Mouse (Mus musculus) left cerebral cortex, adult 11 months (tissue): Measurements from ENCODE around the gene Zmynd10.
"Not testable (repeated sequence)": the region's sequence is repeated elsewhere in the genome, so short reads cannot be mapped to it uniquely, and the experiment has no call there.

ENCODE experiments used
- DNase-seq: peaks from one replicate; pipeline ENCODE4 v3.0.0; 2022; ENCODE audit warnings: low spot score

The Zmynd10 gene

DNA sequence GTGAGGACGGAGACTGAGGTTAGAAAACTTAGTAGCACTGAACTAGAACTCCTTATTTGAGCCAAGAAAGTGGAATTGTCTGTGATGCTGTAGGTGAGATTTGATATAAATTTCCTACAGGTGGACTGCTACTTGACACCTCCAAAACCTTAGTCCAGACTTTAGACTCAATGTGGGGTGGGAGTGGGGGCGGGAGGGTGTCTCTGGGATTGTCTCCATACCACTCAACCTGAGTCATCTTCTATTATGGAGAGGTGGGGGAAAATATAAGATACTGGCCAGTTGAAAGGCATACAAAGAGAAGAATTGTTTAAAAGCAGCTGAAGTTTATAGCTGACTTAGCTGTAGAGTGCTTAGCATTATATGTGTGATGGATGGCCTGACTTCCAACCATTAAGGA, 8.6 kb downstream of the Zmynd10 start:
- no peak for DNase-seq

DNA sequence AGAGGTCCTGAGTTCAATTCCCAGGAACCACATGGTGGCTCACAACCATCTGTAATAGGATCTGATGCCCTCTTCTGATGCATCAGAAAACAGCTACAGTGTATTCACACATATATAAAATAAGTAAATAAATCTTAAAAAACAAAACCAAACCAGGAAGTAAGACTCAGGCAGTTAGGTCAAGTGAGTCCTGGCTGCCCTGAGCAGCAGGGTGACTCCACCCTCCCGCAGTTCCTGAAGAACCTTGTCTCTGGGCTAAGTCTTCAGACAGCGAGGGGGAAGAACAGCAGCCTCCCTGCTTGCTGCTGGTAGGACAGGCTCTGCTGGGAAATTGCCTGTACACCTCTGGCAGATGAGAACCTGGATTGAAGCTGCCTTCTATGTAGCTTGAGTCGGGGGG, 9.2 kb downstream of the Zmynd10 start:
- no peak for DNase-seq

GRCm38 (mm10) chr9:107563029-107563581, 16.0 kb downstream of the Zmynd10 start, which contains the start of gene Tusc2:
Gene Tusc2, plus strand, starts transcription at chr9:107563255.
- peak; percentile 95 for DNase-seq

DNA sequence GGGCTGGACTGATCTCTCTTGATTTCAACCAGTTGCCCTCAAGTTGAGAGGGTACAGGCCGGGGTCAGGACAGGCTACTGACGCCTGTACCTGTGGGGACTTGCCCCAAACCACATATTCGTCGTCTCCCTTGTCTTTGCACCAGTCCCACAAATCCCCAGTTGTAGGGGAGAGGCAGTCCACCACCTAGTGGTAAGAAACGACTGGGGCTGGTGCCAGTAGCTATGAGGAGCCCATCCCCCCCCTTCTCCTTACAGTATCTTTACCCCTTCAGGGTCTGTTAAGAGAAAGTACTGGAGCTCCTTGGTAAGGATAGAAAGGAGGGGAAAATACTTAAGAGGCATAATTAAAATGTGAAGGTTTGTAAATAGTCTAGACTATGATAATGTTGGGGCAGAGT, 18.5 kb downstream of the Zmynd10 start:
- not testable (repeated sequence) for DNase-seq

DNA sequence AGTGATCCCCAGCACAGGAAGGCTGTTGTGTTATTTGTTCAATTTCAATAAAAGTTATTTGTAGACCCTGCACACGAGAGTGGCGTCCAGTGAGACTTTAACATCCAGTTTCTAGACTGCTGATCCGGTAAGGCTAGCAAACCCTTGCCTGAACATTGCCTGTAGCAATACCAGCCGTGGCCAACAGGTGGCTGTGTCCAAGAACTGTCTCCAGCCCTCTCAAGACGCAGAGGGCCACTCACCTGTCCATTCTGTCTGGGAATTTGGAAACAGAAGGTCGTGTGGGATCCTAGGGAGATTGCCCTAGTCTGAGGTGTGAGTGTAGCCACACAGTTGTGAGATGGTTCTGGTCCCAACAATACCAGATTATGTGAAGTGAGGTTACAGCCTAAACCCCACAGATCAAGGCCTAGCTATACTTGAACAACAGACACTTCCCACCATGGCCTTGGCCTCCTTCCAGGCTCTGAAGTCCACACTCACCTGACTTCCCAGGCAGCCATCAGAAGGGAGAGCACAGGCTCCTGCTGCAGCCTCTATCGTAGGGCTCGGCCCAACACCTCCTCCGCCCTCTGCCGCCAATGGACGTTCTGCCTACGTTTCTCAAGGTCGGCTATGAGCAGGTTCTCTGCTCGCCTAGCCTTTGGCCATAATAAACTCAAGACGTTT, 19.1 kb downstream of the Zmynd10 start:
- no peak for DNase-seq

DNA sequence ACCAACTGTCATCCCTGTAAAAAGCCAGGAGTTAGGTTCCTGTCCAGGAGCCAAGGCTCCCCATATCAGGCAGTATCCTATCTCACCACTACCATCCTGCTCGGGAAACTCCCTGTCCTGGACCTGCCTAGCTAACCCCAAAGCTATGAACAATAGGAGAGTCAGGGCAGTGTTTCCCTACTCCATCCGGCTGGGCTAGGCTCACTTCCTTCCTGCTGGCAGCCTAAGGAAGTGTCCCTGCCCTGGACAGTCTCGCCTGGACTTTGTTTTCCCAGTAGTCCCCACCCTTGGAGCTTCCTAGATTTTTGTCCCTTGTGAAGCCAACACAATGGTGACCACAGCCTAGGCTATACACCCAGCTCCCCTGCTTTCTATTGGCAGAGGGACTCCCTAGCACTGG, 19.8 kb downstream of the Zmynd10 start:
- no peak for DNase-seq

DNA sequence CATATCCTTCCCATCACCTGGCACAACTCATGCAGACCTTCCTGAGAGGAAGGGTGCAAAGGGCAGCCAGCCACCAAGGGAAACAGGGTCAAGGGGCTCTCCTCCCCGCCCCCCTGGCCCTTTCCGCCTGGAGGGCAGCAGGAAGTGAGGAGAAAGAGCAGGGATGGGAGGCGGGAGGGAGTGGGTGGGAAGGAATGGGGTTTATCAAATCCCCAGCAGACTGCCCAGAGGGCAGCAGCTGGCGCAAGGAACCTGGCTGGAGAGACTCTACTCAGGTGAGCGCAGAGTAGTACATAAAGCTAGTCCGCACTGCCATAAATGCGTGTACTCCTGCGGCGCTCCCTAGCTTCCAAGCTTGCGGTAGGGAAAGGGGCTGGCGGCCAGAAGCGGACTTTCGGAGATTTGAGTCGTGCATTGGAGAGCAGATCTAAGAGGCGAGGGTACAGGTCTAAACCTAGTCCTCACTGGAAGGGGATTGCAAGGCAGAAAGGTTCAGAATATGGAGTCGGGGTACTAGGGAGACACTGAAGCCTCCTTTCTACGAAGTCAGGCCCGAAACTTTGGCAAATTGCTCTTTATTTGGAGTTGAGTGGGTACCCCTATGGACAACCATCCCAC, 20.7 kb downstream of the Zmynd10 start, which contains the start of gene Hyal2:
Gene Hyal2 (plus strand): TSS at position 244 of the 618 bp plus-strand sequence.
- DNase-seq = no peak

DNA sequence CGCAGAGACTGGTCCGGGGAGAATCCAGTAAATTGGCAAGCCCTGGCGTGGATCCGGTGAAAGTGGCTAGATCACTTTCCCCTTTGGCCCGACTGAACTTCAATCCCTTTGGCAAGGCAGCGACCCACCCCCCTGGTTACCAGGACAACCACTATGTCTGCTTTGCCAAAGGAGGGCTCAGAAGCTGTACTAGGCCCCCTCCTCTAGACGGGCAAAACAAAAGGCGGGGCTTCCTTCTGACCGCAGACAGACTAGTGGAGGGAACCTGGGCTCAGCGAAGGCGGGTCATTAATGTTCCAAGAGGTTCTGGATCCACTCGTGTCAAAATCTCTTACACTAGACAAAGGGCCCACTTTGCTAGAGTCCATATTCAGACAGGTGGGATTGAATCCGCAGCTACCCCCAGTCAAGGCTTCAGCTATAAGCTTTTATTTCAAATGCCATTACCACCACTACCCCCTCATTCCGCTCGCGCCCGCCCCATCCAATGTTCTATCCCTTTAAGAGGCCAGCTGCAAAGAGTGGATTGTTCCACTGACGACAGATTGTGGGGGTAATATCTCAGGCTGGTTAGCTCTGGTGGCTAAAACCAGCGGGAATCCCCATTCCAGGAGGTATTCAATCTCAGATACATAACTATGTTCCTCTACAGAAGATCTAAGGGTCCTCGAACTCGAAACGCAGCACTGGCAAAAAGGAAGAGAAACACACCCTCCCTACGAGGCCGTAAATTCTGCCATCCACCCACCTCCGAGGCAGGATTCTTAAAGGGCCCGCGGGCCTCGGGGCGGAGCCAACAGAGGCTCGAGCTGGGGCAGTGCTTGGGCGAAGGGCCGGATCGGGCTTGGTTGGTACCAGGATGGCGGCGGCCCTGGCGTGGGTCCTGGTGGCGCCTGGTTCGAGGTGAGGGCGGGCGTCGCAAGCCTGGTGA, 21.5 kb downstream of the Zmynd10 start:
- no peak for DNase-seq

GRCm38 (mm10) chr9:107569270-107569669, 22.2 kb downstream of the Zmynd10 start:
- DNase-seq = no peak

DNA sequence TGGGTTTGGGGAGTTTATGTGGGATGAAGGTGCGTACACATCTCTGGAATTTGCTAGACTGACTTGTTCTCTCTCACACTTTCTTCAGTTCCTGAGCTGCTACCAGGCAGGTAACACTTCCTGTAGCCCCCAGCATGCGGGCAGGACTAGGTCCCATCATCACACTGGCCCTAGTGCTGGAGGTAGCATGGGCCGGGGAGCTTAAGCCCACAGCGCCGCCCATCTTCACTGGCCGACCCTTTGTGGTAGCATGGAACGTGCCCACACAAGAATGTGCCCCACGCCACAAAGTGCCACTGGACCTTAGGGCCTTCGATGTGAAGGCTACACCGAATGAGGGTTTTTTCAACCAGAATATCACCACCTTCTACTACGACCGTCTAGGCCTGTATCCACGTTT, 22.9 kb downstream of the Zmynd10 start:
- no peak for DNase-seq

DNA sequence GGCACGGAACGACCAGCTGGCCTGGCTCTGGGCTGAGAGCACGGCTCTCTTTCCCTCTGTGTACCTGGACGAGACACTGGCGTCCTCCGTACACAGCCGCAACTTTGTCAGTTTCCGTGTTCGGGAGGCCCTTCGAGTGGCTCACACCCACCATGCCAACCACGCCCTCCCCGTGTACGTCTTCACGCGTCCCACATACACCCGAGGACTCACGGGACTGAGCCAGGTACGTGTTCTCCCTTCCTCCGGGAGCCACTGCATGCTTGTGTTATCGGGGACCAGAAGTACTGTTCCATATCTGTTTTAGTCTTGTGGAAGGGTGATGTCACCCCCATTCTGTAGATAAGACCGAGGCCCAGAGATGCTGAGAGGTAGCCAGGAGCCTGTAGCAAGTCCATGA, 23.7 kb downstream of the Zmynd10 start:
- DNase-seq = no peak

GRCm38 (mm10) chr9:107571534-107572326, 24.6 kb downstream of the Zmynd10 start:
- DNase-seq = no peak

- no peak for DNase-seq
These were observed 25.2 kb downstream of the Zmynd10 start for GRCm38 (mm10) chr9:107572327-107572662.

GRCm38 (mm10) chr9:107573774-107574173, 26.7 kb downstream of the Zmynd10 start:
- not testable (repeated sequence) for DNase-seq

GRCm38 (mm10) chr9:107575579-107576356, 28.7 kb downstream of the Zmynd10 start:
- no peak for DNase-seq

DNA sequence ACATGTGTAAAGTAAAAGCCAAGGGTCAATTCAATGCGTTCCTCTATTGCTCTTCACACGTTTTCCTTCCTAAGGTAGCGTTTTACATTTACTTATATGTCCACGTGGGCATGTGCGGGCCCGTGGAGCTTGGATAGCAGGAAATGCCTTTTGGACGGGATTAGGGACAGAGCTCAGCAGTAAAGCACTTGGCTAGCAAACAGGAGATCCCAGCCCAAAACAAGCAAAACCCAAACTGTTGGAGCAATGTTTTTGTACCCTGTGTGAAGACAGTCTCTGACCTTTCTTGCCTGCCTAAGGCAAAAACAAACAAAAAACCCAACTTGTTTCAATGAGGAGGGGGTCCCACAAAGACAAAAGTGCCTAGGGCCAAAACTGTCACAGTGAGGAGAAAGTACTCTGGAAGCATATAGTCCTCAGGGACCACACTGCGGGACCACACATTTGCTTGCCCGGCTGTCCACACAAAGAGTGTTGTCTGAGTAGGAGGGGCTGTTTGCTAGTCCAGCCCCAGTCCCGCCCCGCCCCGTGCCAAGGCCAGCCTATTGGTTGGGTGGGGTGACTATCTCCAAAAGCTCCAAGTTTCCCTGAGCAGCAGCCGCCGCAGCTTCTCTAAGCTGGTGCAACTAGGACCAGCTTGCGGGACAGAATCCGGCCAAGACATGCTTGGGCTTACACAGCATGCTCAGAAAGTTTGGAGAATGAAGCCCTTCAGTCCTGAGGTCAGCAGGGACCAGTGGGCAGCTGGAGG, 29.4 kb downstream of the Zmynd10 start, which contains the start of gene Hyal1:
Gene Hyal1 (plus strand): TSS at position 571 of the 751 bp plus-strand sequence.
- DNase-seq = no peak

DNA sequence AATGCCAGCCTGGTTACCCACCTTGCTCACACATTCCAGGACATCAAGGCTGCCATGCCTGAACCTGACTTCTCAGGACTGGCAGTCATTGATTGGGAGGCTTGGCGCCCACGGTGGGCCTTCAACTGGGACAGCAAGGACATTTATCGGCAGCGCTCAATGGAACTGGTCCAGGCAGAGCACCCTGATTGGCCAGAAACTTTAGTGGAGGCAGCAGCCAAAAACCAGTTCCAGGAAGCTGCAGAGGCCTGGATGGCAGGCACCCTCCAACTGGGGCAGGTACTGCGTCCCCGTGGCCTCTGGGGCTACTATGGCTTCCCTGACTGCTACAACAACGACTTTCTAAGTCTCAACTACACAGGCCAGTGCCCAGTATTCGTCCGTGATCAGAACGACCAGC, 30.8 kb downstream of the Zmynd10 start:
- DNase-seq = no peak

DNA sequence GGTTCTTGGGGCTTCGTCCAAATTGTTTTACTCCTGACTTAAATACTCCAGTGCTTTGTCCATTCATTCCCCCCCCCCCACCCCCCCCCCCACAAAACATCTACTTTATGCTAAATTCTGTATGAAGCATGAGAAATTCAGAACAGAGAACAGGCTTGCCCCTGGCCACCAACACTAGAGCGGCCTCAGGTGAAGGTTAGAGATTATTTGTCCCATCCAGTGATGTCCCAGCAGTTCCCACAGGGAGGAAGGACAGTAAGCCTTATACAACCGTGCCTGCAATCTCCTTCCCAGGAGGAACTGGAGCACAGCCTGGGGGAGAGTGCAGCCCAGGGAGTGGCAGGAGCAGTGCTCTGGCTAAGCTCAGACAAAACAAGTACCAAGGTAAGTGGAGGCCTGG, 31.5 kb downstream of the Zmynd10 start, which contains the start of gene Naa80:
Gene Naa80 (plus strand): TSS at position 301 of the 400 bp plus-strand sequence.
- no peak for DNase-seq

DNA sequence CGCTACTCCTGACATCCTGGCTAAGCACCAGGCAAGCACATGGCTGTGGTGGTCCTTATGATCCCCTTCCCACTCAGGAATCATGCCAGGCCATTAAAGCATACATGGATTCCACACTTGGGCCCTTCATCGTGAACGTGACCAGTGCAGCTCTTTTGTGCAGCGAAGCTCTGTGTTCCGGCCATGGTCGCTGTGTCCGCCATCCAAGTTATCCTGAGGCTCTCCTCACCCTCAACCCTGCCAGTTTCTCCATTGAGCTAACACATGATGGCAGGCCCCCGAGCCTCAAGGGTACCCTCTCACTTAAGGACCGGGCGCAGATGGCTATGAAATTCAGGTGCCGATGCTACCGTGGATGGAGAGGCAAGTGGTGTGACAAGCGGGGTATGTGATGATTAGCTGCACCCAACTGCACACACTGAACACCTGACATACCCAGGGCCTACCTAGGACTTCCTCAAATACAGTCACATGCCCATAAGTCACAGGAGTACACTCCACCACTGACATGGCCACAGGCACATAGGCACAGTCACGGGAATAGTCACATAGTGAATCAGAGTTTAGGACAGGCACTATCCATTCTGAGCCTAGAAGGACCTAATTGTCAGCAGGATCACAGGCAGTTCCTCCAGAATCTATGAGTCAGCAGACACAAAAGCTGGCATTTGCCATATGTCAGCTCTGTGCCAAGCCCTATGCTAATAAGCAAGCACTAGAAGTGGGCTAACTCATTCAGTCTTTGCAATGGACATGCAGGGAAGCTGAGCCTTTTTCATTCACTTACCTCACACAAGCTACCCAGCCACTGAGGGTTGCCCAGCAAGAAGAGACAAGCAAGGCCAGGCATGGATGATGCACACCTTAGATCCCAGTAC, 32.2 kb downstream of the Zmynd10 start:
- no peak for DNase-seq
